Mouse (Mus musculus) forebrain, embryonic 11.5 days (tissue): ENCODE data around the gene Calr. TPM values are rescaled to one million over a fixed set of nuclear protein-coding genes. Genes with fewer than 3 reads are reported as not detected.

Experiments
- ATAC-seq: fragments of 200-750 bp; cut with Nextera tagmentation; replicated peaks from 2 replicates; pipeline ENCODE4 v1.8.0; 2017; ENCODE audit warnings: moderate TSS enrichment; ENCODE audit not compliant: low FRiP score
- DNase-seq: peaks from one replicate; pipeline ENCODE4 v3.0.0-alpha.2; 2017; ENCODE audit warnings: low spot score
- H3K27ac ChIP-seq: fragments of 300-500 bp; sonication (generic); 2 replicates; pipeline ENCODE4 v1.5.1; 2014; ENCODE audit warnings: low read depth, low read length
- H3K27me3 ChIP-seq: fragments of 300-500 bp; sonication (generic); 2 replicates; pipeline ENCODE4 v1.6.1; 2014; ENCODE audit warnings: mild to moderate bottlenecking, low read length, mixed read lengths; ENCODE audit not compliant: control insufficient read depth, insufficient read depth
- H3K36me3 ChIP-seq: fragments of 300-500 bp; sonication (generic); 2 replicates; pipeline ENCODE4 v1.6.1; 2014; ENCODE audit warnings: mild to moderate bottlenecking, low read length, moderate library complexity, mixed read lengths; ENCODE audit not compliant: control insufficient read depth, insufficient read depth
- H3K4me1 ChIP-seq: fragments of 300-500 bp; sonication (generic); replicated peaks from 2 replicates; pipeline ENCODE4 v1.6.1; 2014; ENCODE audit warnings: low read length, mixed read lengths; ENCODE audit not compliant: control insufficient read depth, insufficient read depth
- H3K4me2 ChIP-seq: fragments of 300-500 bp; sonication (generic); 2 replicates; pipeline ENCODE4 v1.6.1; 2014; ENCODE audit warnings: low read depth, mild to moderate bottlenecking, low read length, moderate library complexity, mixed read lengths; ENCODE audit not compliant: severe bottlenecking
- H3K4me3 ChIP-seq: fragments of 300-500 bp; sonication (generic); 2 replicates; pipeline ENCODE4 v1.5.1; 2014; ENCODE audit warnings: low read depth, low read length
- H3K9ac ChIP-seq: fragments of 300-500 bp; sonication (generic); 2 replicates; pipeline ENCODE4 v1.6.1; 2014; ENCODE audit warnings: low read length
- H3K9me3 ChIP-seq: fragments of 300-500 bp; sonication (generic); 2 replicates; pipeline ENCODE4 v1.6.1; 2016; ENCODE audit warnings: low read length, mixed read lengths; ENCODE audit not compliant: control insufficient read depth
- WGBS: fragments of 180-500 bp; shearing (Covaris S2); extraction: QIAGEN DNeasy Blood & Tissue Kit; methylation state at CpG from one replicate; pipeline ENCODE4 v1.1.7; 2014; 5-methylcytosine and 5-hydroxymethylcytosine counted together
- polyA plus RNA-seq: library from polyadenylated mRNA; unstranded; fragments of >200 nt; fragmentation: Nextera tagmentation; extraction: Ambion mirVana; gene quantifications from 2 replicates; pipeline ENCODE4 v1.2.1, GENCODE M21; 2014

Gene Calr
- polyA plus RNA-seq, 1 experiment from 2014 or later, result 722 TPM

- no peak for DNase-seq
- WGBS, result 95% methylated on average over 2 of the region's 2 CpGs
- peak overlapping the region; percentile 95 for H3K9ac ChIP-seq
These were observed 7.3 kb downstream of the Calr start for GRCm38 (mm10) chr8:84839411-84839810.

GRCm38 (mm10) chr8:84838513-84838912 lies 8.2 kb downstream of the Calr start:
- no peak overlapping the region for H3K4me2 ChIP-seq
- no peaks in the 10 kb centered on the region for H3K27me3 ChIP-seq
- peaks cover 10% of the 10 kb centered on the region; the same call in 1 of the 2 replicates for H3K4me1 ChIP-seq
- H3K27ac ChIP-seq, result no peak overlapping the region
- H3K4me3 ChIP-seq, result no peak overlapping the region
- peaks cover 27% of the 10 kb centered on the region; the same call in 1 of the 2 replicates for H3K36me3 ChIP-seq
- no peak overlapping the region for H3K9ac ChIP-seq
- ATAC-seq (no peak), DNase-seq (no peak)
- 90% methylated on average over 5 of the region's 5 CpGs for WGBS
- H3K9me3 ChIP-seq, result no peaks in the 10 kb centered on the region

More at GRCm38 (mm10) chr8:84839411-84839810, 7.3 kb downstream of the Calr start:
- Histone ChIP-seq H3K4me2 (peak overlapping the region; percentile 65), H3K4me1 (peaks cover 15% of the 10 kb centered on the region), H3K27ac (no peak overlapping the region), H3K27me3 (no peaks in the 10 kb centered on the region), H3K36me3 (peaks cover 34% of the 10 kb centered on the region; the same call in 1 of the 2 replicates), H3K4me3 (peak overlapping the region; percentile 97), H3K9me3 (no peaks in the 10 kb centered on the region)
- ATAC-seq, result no peak

GRCm38 (mm10) chr8:84837912-84838470 lies 8.7 kb downstream of the Calr start:
- WGBS, result 88% methylated on average over 15 of the region's 15 CpGs
- Histone ChIP-seq H3K9me3 (no peaks in the 10 kb centered on the region), H3K4me3 (no peak overlapping the region), H3K4me2 (no peak overlapping the region), H3K27me3 (no peaks in the 10 kb centered on the region), H3K27ac (no peak overlapping the region), H3K9ac (no peak overlapping the region), H3K4me1 (peaks cover 10% of the 10 kb centered on the region; the same call in 1 of the 2 replicates), H3K36me3 (peaks cover 24% of the 10 kb centered on the region; the same call in 1 of the 2 replicates)
- ATAC-seq (no peak), DNase-seq (no peak)

GRCm38 (mm10) chr8:84837149-84837911 lies 9.4 kb downstream of the Calr start:
- no peaks in the 10 kb centered on the region for H3K27me3 ChIP-seq
- peaks cover 10% of the 10 kb centered on the region; the same call in 1 of the 2 replicates for H3K4me1 ChIP-seq
- no peak overlapping the region for H3K9ac ChIP-seq
- no peaks in the 10 kb centered on the region for H3K9me3 ChIP-seq
- H3K4me2 ChIP-seq, result no peak overlapping the region
- DNase-seq (no peak), ATAC-seq (no peak)
- peaks cover 17% of the 10 kb centered on the region; the same call in 1 of the 2 replicates for H3K36me3 ChIP-seq
- WGBS, result 73% methylated on average over 8 of the region's 8 CpGs
- no peak overlapping the region for H3K27ac ChIP-seq
- H3K4me3 ChIP-seq, result no peak overlapping the region

- no peaks in the 10 kb centered on the region for H3K27me3 ChIP-seq
- H3K27ac ChIP-seq, result peak overlapping the region; percentile 46; the same call in 1 of the 2 replicates
- H3K4me1 ChIP-seq, result peaks cover 10% of the 10 kb centered on the region; the same call in 1 of the 2 replicates
- no peaks in the 10 kb centered on the region for H3K9me3 ChIP-seq
- no peak overlapping the region for H3K4me2 ChIP-seq
- ATAC-seq, result no peak
- DNase-seq, result no peak
- no peak overlapping the region for H3K4me3 ChIP-seq
- WGBS, result 86% methylated on average over 10 of the region's 10 CpGs
- H3K36me3 ChIP-seq, result peaks cover 13% of the 10 kb centered on the region; the same call in 1 of the 2 replicates
- H3K9ac ChIP-seq, result no peak overlapping the region
These were observed 11.6 kb downstream of the Calr start for GRCm38 (mm10) chr8:84834866-84835855.

- H3K9ac ChIP-seq, result 0 out of 2 replicates have a peak overlapping the region, but pooled peaks have one; percentile 3
- DNase-seq, result no peak
- 89% methylated on average over 19 of the region's 19 CpGs for WGBS
These were observed 12.5 kb downstream of the Calr start for GRCm38 (mm10) chr8:84834002-84834865.

GRCm38 (mm10) chr8:84832759-84833742 lies 13.7 kb downstream of the Calr start:
- ATAC-seq (no peak), DNase-seq (no peak)
- H3K4me2 ChIP-seq, result peak overlapping the region; percentile 61
- H3K27ac ChIP-seq, result peak overlapping the region; percentile 86
- H3K9ac ChIP-seq, result peak overlapping the region; percentile 99
- H3K36me3 ChIP-seq, result peaks cover 13% of the 10 kb centered on the region; the same call in 1 of the 2 replicates
- H3K27me3 ChIP-seq, result no peaks in the 10 kb centered on the region
- WGBS, result 69% methylated on average over 10 of the region's 10 CpGs
- H3K4me1 ChIP-seq, result peaks cover 2% of the 10 kb centered on the region; the same call in 1 of the 2 replicates
- peak overlapping the region; percentile 94 for H3K4me3 ChIP-seq
- no peaks in the 10 kb centered on the region for H3K9me3 ChIP-seq

More at GRCm38 (mm10) chr8:84834002-84834865, 12.5 kb downstream of the Calr start:
- ATAC-seq, result no peak
- peak overlapping the region; percentile 50 for H3K27ac ChIP-seq
- H3K4me3 ChIP-seq, result no peak overlapping the region
- H3K27me3 ChIP-seq, result no peaks in the 10 kb centered on the region
- no peak overlapping the region for H3K4me2 ChIP-seq
- no peaks in the 10 kb centered on the region for H3K9me3 ChIP-seq
- peaks cover 13% of the 10 kb centered on the region; the same call in 1 of the 2 replicates for H3K36me3 ChIP-seq
- H3K4me1 ChIP-seq, result peaks cover 3% of the 10 kb centered on the region; the same call in 1 of the 2 replicates
